Comparison of ENCODE assay signal across 8 mouse cellular contexts in the genomic region with DNA sequence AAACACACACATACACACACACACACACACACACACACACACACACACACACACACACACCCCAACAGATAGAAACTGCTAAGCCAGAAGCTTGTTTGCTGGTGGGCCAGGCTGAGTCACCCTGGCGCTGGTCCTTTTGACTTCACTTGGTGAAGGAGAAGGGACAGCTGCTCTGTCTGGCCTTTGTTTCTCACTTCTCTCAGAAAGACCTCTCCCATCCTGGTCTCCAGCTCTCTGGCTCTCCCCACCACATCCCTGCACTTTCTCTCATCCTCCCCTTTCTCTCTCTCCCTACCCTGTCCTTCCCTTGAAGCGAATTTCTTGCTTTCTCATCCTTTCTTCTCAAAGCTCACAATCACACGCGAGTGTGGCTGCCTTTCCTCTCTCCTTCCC.
DNase-seq lines count a peak whose midpoint lies in the region; ATAC-seq and TF ChIP-seq lines count a peak whose summit lies in the region.

No protein-coding gene starts in this region.

- peak overlapping the region; percentile 77 for H3K27ac ChIP-seq in intestine, embryonic 15.5 days
- H3K27ac ChIP-seq in stomach, postnatal 0 days (replicated peaks): peak overlapping the region; percentile 73

- no peaks in the 10 kb centered on the region for H3K36me3 ChIP-seq in megakaryocyte, embryonic 14.5 days (replicated peaks; ENCODE audit: low read length)
- no peaks in the 10 kb centered on the region for H3K36me3 ChIP-seq in intestine, embryonic 15.5 days
- H3K36me3 ChIP-seq in stomach, postnatal 0 days (ENCODE audit: control insufficient read depth, insufficient read depth, low read length): no peaks in the 10 kb centered on the region

- H3K27me3 ChIP-seq in megakaryocyte, embryonic 14.5 days (replicated peaks): no peaks in the 10 kb centered on the region
- no peaks in the 10 kb centered on the region for H3K27me3 ChIP-seq in intestine, embryonic 15.5 days (replicated peaks)
- H3K27me3 ChIP-seq in stomach, postnatal 0 days (ENCODE audit: control insufficient read depth, insufficient read depth, low read length): no peaks in the 10 kb centered on the region

- no peak overlapping the region for H3K9ac ChIP-seq in intestine, embryonic 15.5 days
- no peak overlapping the region for H3K9ac ChIP-seq in stomach, postnatal 0 days (ENCODE audit: low read length)

- no peaks in the 10 kb centered on the region for H3K9me3 ChIP-seq in megakaryocyte, embryonic 14.5 days
- no peaks in the 10 kb centered on the region for H3K9me3 ChIP-seq in intestine, embryonic 15.5 days
- H3K9me3 ChIP-seq in stomach, postnatal 0 days (ENCODE audit: control insufficient read depth, low read length): no peaks in the 10 kb centered on the region

- ATAC-seq in megakaryocyte, adult 5-6 weeks (ENCODE audit: poor library complexity, severe bottlenecking): no peak
- ATAC-seq in intestine, embryonic 15.5 days: no peak
- no peak for ATAC-seq in stomach, postnatal 0 days (ENCODE audit: low FRiP score, low TSS enrichment)

- TF ChIP-seq CTCF in stomach, postnatal 0 days (IDR thresholded peaks at IDR 0.05; ENCODE audit: low read depth): no peak

- no peak for TF ChIP-seq EP300 in stomach, postnatal 0 days (optimal IDR thresholded peaks at IDR 0.05)

- H3K4me2 ChIP-seq in intestine, embryonic 15.5 days (replicated peaks): no peak overlapping the region
- no peak overlapping the region for H3K4me2 ChIP-seq in stomach, postnatal 0 days (replicated peaks; ENCODE audit: low read depth)

- H3K4me1 ChIP-seq in megakaryocyte, embryonic 14.5 days: peaks cover 100% of the 10 kb centered on the region
- peaks cover 67% of the 10 kb centered on the region for H3K4me1 ChIP-seq in intestine, embryonic 15.5 days (replicated peaks)
- peaks cover 17% of the 10 kb centered on the region for H3K4me1 ChIP-seq in stomach, postnatal 0 days (replicated peaks; ENCODE audit: control insufficient read depth, insufficient read depth)

- peak; percentile 44 for DNase-seq in adrenal gland, postnatal 10 days
- DNase-seq in adrenal gland, adult 2 months: no peak
- peak; percentile 46 for DNase-seq in stomach, postnatal 0 days (ENCODE audit: low spot score)
- no peak for DNase-seq in embryo, embryonic 11 days
- no peak for DNase-seq in thymus, postnatal 14 days

- 13% methylated on average over 4 of the region's 4 CpGs for WGBS in intestine, embryonic 15.5 days
- WGBS in stomach, postnatal 0 days: 16% methylated on average over 3 of the region's 4 CpGs

- peak overlapping the region; percentile 73 for H3K4me3 ChIP-seq in megakaryocyte, embryonic 14.5 days (replicated peaks)
- H3K4me3 ChIP-seq in intestine, embryonic 15.5 days (replicated peaks): no peak overlapping the region
- H3K4me3 ChIP-seq in stomach, postnatal 0 days (ENCODE audit: low read depth, low read length): no peak overlapping the region

Comparison
In these comparisons a context has a peak if more than half of its experiments do, and no peak if none do; other contexts are left out.
1. DNase-seq: peak in adrenal gland, postnatal 10 days (single experiment) and stomach, postnatal 0 days (single experiment); none in adrenal gland, adult 2 months (single experiment), embryo, embryonic 11 days (single experiment) and thymus, postnatal 14 days (single experiment).